Mouse (Mus musculus) ovary, postnatal 14 days (tissue): Measurements from ENCODE around the gene Il22ra1.

ENCODE experiments used
- DNase-seq: peaks from one replicate; pipeline ENCODE4 v3.0.0; 2022; ENCODE audit warnings: low spot score

Gene Il22ra1

GRCm38 (mm10) chr4:135733901-135734300, 5.9 kb downstream of the Il22ra1 start:
- no peak for DNase-seq

- DNase-seq = no peak
Measured at GRCm38 (mm10) chr4:135736903-135737302, 8.9 kb downstream of the Il22ra1 start.

- no peak for DNase-seq
Measured at GRCm38 (mm10) chr4:135738237-135738636, 10.3 kb downstream of the Il22ra1 start.

- DNase-seq = no peak
Measured at GRCm38 (mm10) chr4:135739148-135739547, 11.2 kb downstream of the Il22ra1 start.

GRCm38 (mm10) chr4:135739672-135740071, 11.7 kb downstream of the Il22ra1 start:
- DNase-seq = no peak

GRCm38 (mm10) chr4:135743520-135743919, 15.5 kb downstream of the Il22ra1 start:
- DNase-seq = no peak

GRCm38 (mm10) chr4:135744726-135745448, 16.9 kb downstream of the Il22ra1 start:
- DNase-seq = no peak

GRCm38 (mm10) chr4:135745613-135746012, 17.6 kb downstream of the Il22ra1 start:
- DNase-seq = no peak

GRCm38 (mm10) chr4:135750896-135751295, 22.9 kb downstream of the Il22ra1 start:
- no peak for DNase-seq

GRCm38 (mm10) chr4:135752106-135752778, 24.3 kb downstream of the Il22ra1 start:
- DNase-seq = no peak

GRCm38 (mm10) chr4:135752779-135753164, 24.8 kb downstream of the Il22ra1 start:
- DNase-seq = no peak

- DNase-seq = no peak
Measured at GRCm38 (mm10) chr4:135758331-135758730, 30.4 kb downstream of the Il22ra1 start.

GRCm38 (mm10) chr4:135758825-135759224, 30.9 kb downstream of the Il22ra1 start:
- DNase-seq = no peak

GRCm38 (mm10) chr4:135759356-135759976, 31.5 kb downstream of the Il22ra1 start, which contains the start of gene Myom3:
Gene Myom3 (plus strand): TSS chr4:135759715.
- DNase-seq = no peak

GRCm38 (mm10) chr4:135761048-135761447, 33.1 kb downstream of the Il22ra1 start:
- no peak for DNase-seq

- no peak for DNase-seq
Measured at GRCm38 (mm10) chr4:135761569-135761968, 33.6 kb downstream of the Il22ra1 start.

GRCm38 (mm10) chr4:135762251-135762906, 34.4 kb downstream of the Il22ra1 start:
- DNase-seq = peak; percentile 57

- DNase-seq = no peak
Measured at GRCm38 (mm10) chr4:135764700-135765099, 36.7 kb downstream of the Il22ra1 start.

- no peak for DNase-seq
Measured at GRCm38 (mm10) chr4:135765707-135766106, 37.7 kb downstream of the Il22ra1 start.

GRCm38 (mm10) chr4:135766976-135767375, 39.0 kb downstream of the Il22ra1 start:
- peak; percentile 23 for DNase-seq

GRCm38 (mm10) chr4:135768572-135769526, 40.9 kb downstream of the Il22ra1 start:
- peak; percentile 35 for DNase-seq
